ENCODE assay signal across 16 mouse cellular contexts in genomic region chr6:8791781-8792180, GRCm38 (mm10). TPM values are rescaled to one million over a fixed set of nuclear protein-coding genes. Genes with fewer than 3 reads are reported as not detected.
"Had no signal": no experiment of that assay in that cellular context is flagged by ENCODE, and none has a peak within 500 bp of the region (broad histone marks: within the 10 kb centered on the region; RNA-seq: fewer than 3 reads in every experiment).

No protein-coding gene starts in this region.

- H3K36me3 ChIP-seq: midbrain, embryonic 13.5 days; midbrain, embryonic 15.5 days; neural tube, embryonic 12.5 days; stomach, embryonic 15.5 days had no signal

- ATAC-seq: midbrain, embryonic 13.5 days; midbrain, embryonic 15.5 days had no signal

- H3K9me3 ChIP-seq: megakaryocyte, embryonic 14.5 days; midbrain, embryonic 13.5 days; midbrain, embryonic 15.5 days; neural tube, embryonic 12.5 days; stomach, embryonic 15.5 days had no signal

- H3K9ac ChIP-seq: lung, embryonic 14.5 days; midbrain, embryonic 13.5 days; midbrain, embryonic 15.5 days; neural tube, embryonic 12.5 days; stomach, embryonic 15.5 days had no signal

- H3K4me3 ChIP-seq: megakaryocyte, embryonic 14.5 days; midbrain, embryonic 13.5 days; midbrain, embryonic 15.5 days; neural tube, embryonic 12.5 days; stomach, embryonic 15.5 days had no signal

- H3K27ac ChIP-seq: midbrain, embryonic 13.5 days; midbrain, embryonic 15.5 days; neural tube, embryonic 12.5 days; stomach, embryonic 15.5 days; stomach, postnatal 0 days had no signal

- H3K4me2 ChIP-seq: lung, embryonic 14.5 days; midbrain, embryonic 11.5 days; midbrain, embryonic 13.5 days; midbrain, embryonic 15.5 days; neural tube, embryonic 12.5 days; stomach, embryonic 15.5 days had no signal

- H3K4me1 ChIP-seq: megakaryocyte, embryonic 14.5 days; midbrain, embryonic 13.5 days; midbrain, embryonic 15.5 days; neural tube, embryonic 12.5 days; stomach, embryonic 15.5 days had no signal

- H3K27me3 ChIP-seq: megakaryocyte, embryonic 14.5 days; midbrain, embryonic 13.5 days; midbrain, embryonic 15.5 days; neural tube, embryonic 12.5 days; stomach, embryonic 15.5 days had no signal

- DNase-seq: lung, adult 18-20 months; lung, embryonic 14.5 days; lung, postnatal 10 days; lung, postnatal 4 days; right cerebral cortex, postnatal 14 days; thymus, adult 2 months; thymus, postnatal 25 days; thymus, postnatal 4 days had no signal

RNA-seq across cellular contexts. Expression of gene Ica1, which starts 13.5 kb away (rescaled TPM):
- total RNA-seq: neutrophil, adult 5-6 weeks had no signal
